Mouse (Mus musculus) small intestine, adult 2 months (tissue): ENCODE measurements at regions not wholly inside any gene's neighbourhood (a gene's known extent, or its start where the extent isn't known, plus 50 kb on each side); places are given as distances from the start of the nearest gene placed in this dataset.

ENCODE experiments used
- CTCF ChIP-seq: fragments of 200-500 bp; IDR thresholded peaks from 2 replicates; pipeline ENCODE4 v1.5.1; 2012; ENCODE audit warnings: low read depth, mild to moderate bottlenecking, control low read depth, inconsistent platforms, low read length, moderate library complexity, mixed read lengths; ENCODE audit not compliant: insufficient replicate concordance, insufficient read length; ENCODE audit errors: extremely low read depth
- POLR2A ChIP-seq: fragments of 200-500 bp; IDR thresholded peaks from 2 replicates; pipeline ENCODE4 v1.6.1; 2012; ENCODE audit warnings: low read depth, mild to moderate bottlenecking, control low read depth, inconsistent platforms, low read length, moderate library complexity

DNA sequence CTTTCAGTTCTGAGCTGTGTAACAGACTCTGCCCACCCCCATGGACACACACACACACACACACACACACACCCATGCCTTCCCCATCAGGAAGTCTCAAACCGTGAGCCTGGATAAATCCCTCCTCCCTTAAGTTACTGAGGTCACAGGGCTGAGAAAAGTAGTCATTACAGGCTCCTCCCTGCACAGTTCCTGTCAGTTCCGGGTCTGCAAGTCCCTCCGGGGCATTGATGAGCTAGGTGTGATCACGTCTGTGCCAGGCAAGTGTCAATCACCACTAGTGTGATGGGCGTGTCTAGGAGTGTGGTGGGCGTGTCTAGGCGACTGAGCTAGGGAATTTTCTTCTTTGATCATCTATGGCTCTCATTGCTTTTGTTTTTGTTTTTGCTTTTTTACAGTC is 189.6 kb upstream of the Rpl38 start:
- TF ChIP-seq CTCF (no peak), POLR2A (no peak)
